Mouse (Mus musculus): ENCODE results near the gene Ube2d2b. TPM values are rescaled to one million over a fixed set of nuclear protein-coding genes. Genes with fewer than 3 reads are reported as not detected.

Gene Ube2d2b
- polyA plus RNA-seq (2014; fragmentation: Illumina TruSeq; extraction: RNeasy Lipid Tissue Mini Kit (QIAGEN cat#74804); ENCODE audit: low read depth, low replicate concordance) = not detected

GRCm38 (mm10) chr5:107829998-107830560 lies at the start of gene Ube2d2b:
Gene Ube2d2b (plus strand): TSS chr5:107830099.

GRCm38 (mm10) chr5:107874561-107875260 lies 44.8 kb downstream of the Ube2d2b start, which contains the start of gene Evi5:
Gene Evi5 (minus strand): TSS chr5:107875107.

Other genes starting within 250 kb of the Ube2d2b start
- 9.0 TPM for gene Rpap2, start 232.7 kb upstream of the Ube2d2b start, polyA plus RNA-seq (2014; fragmentation: Illumina TruSeq; extraction: RNeasy Lipid Tissue Mini Kit (QIAGEN cat#74804); ENCODE audit: low read depth, low replicate concordance)
- gene Glmn, start 232.2 kb upstream of the Ube2d2b start, polyA plus RNA-seq (2014; fragmentation: Illumina TruSeq; extraction: RNeasy Lipid Tissue Mini Kit (QIAGEN cat#74804); ENCODE audit: low read depth, low replicate concordance) = 7.1 TPM
- not detected for gene Gfi1, start 104.1 kb upstream of the Ube2d2b start, polyA plus RNA-seq (2014; fragmentation: Illumina TruSeq; extraction: RNeasy Lipid Tissue Mini Kit (QIAGEN cat#74804); ENCODE audit: low read depth, low replicate concordance)
- gene Evi5, start 45.0 kb downstream of the Ube2d2b start, polyA plus RNA-seq (2014; fragmentation: Illumina TruSeq; extraction: RNeasy Lipid Tissue Mini Kit (QIAGEN cat#74804); ENCODE audit: low read depth, low replicate concordance) = 11.1 TPM
- gene Rpl5, start 70.4 kb downstream of the Ube2d2b start, polyA plus RNA-seq (2014; fragmentation: Illumina TruSeq; extraction: RNeasy Lipid Tissue Mini Kit (QIAGEN cat#74804); ENCODE audit: low read depth, low replicate concordance) = 257 TPM
- 8.3 TPM for gene Fam69a, start 157.0 kb downstream of the Ube2d2b start, polyA plus RNA-seq (2014; fragmentation: Illumina TruSeq; extraction: RNeasy Lipid Tissue Mini Kit (QIAGEN cat#74804); ENCODE audit: low read depth, low replicate concordance)
- 11.0 TPM for gene Mtf2, start 235.6 kb downstream of the Ube2d2b start, polyA plus RNA-seq (2014; fragmentation: Illumina TruSeq; extraction: RNeasy Lipid Tissue Mini Kit (QIAGEN cat#74804); ENCODE audit: low read depth, low replicate concordance)